Mouse (Mus musculus): ENCODE data around the gene Shank2. TPM values are rescaled to one million over a fixed set of nuclear protein-coding genes. Genes with fewer than 3 reads are reported as not detected.

The Shank2 gene
- polyA plus RNA-seq, 1 experiment from 2014 or later: 9.1 TPM

DNA sequence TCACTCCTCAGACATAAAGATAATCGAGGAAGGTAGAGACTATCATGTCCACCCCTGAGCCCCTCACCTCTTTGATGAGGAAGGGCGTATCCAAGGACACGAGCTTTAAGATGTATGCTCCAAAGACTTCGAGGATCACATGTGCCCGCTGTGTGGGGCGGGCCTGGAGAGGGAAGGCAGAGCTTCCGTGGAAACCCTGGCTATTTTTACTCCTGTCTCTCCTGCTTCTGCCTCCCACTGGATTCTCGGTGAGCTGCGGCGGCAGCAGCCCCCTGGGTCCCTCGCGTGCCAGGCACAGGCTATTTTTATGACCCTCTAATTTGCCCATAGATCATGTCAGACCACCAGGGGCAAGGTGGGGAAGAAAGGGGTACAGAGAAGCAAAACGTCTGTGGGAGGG is 235.1 kb downstream of the Shank2 start:
- peaks cover 43% of the 10 kb centered on the region for H3K4me1 ChIP-seq (ENCODE audit: control insufficient read depth, insufficient read depth, low read length)
- H3K9me3 ChIP-seq (ENCODE audit: control insufficient read depth, low read length): no peaks in the 10 kb centered on the region
- 81% methylated on average over 13 of the region's 13 CpGs for WGBS
- H3K4me2 ChIP-seq (ENCODE audit: low read length): no peak overlapping the region
- DNase-seq (no peak), ATAC-seq (ENCODE audit: low FRiP score, low TSS enrichment) (no peak)
- no peaks in the 10 kb centered on the region for H3K36me3 ChIP-seq (ENCODE audit: control insufficient read depth, insufficient read depth, low read length)
- H3K27ac ChIP-seq (replicated peaks; ENCODE audit: low read depth, low read length): no peak overlapping the region
- H3K27me3 ChIP-seq (ENCODE audit: control insufficient read depth, insufficient read depth, low read length): no peaks in the 10 kb centered on the region
- no peak overlapping the region for H3K9ac ChIP-seq (replicated peaks; ENCODE audit: low read length)
- no peak overlapping the region for H3K4me3 ChIP-seq (replicated peaks; ENCODE audit: low read depth, low read length)

DNA sequence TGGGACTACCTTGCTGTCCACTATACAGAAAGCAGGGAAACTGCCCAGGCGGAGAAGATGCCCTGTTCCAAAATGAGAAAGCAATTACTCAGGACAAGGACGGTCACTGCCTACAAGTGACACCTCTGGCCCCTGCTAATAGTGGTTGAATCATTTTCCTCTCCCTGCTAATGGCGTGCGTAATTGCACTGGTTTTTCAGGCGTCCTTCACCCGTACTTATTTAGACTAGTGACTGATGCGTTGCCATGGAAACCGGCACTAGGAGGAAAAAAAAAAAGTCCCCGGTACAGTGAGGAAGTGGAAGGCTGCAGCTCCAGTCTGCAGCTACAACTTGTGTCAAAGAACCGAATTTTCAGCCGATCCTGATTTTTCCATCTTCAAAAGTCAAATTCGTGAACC is 236.7 kb downstream of the Shank2 start:
- Histone ChIP-seq H3K27me3 (ENCODE audit: control insufficient read depth, insufficient read depth, low read length) (no peaks in the 10 kb centered on the region), H3K9ac (replicated peaks; ENCODE audit: low read length) (no peak overlapping the region), H3K36me3 (ENCODE audit: control insufficient read depth, insufficient read depth, low read length) (no peaks in the 10 kb centered on the region), H3K4me3 (replicated peaks; ENCODE audit: low read depth, low read length) (peak overlapping the region; percentile 3; the same call in 1 of the 2 replicates), H3K4me2 (ENCODE audit: low read length) (peak overlapping the region; percentile 30), H3K27ac (replicated peaks; ENCODE audit: low read depth, low read length) (no peak overlapping the region), H3K4me1 (ENCODE audit: control insufficient read depth, insufficient read depth, low read length) (peaks cover 35% of the 10 kb centered on the region), H3K9me3 (ENCODE audit: control insufficient read depth, low read length) (no peaks in the 10 kb centered on the region)
- DNase-seq: peak; percentile 93
- no peak for ATAC-seq (ENCODE audit: low FRiP score, low TSS enrichment)
- WGBS: 28% methylated on average over 12 of the region's 12 CpGs

DNA sequence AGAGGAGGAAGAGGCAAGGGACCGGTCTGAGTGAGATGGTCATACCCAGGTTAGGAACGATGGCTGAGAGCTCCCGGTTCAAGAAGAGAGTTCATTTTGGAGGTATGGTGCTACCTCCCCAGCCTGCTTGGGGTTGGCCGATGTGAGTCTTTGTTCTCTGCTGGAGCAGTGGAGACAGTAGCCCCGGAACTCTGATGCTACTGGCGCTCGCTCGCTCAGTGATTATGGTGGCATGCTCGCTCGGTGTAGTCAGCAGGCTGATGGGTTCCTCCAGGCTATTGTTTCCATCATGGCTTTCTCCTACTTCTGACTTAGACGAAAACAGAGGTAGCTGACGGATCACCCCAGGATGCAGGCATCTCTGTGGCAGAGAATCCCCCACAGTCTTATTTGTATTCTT is 237.3 kb downstream of the Shank2 start:
- Histone ChIP-seq H3K27ac (replicated peaks; ENCODE audit: low read depth, low read length) (peak overlapping the region; percentile 3), H3K4me1 (ENCODE audit: control insufficient read depth, insufficient read depth, low read length) (peaks cover 35% of the 10 kb centered on the region), H3K4me3 (replicated peaks; ENCODE audit: low read depth, low read length) (peak overlapping the region; percentile 3), H3K9ac (replicated peaks; ENCODE audit: low read length) (peak overlapping the region; percentile 0), H3K36me3 (ENCODE audit: control insufficient read depth, insufficient read depth, low read length) (no peaks in the 10 kb centered on the region), H3K4me2 (ENCODE audit: low read length) (peak overlapping the region; percentile 30), H3K9me3 (ENCODE audit: control insufficient read depth, low read length) (no peaks in the 10 kb centered on the region), H3K27me3 (ENCODE audit: control insufficient read depth, insufficient read depth, low read length) (no peaks in the 10 kb centered on the region)
- DNase-seq: peak; percentile 35
- ATAC-seq (ENCODE audit: low FRiP score, low TSS enrichment): no peak
- WGBS: 39% methylated on average over 12 of the region's 12 CpGs

DNA sequence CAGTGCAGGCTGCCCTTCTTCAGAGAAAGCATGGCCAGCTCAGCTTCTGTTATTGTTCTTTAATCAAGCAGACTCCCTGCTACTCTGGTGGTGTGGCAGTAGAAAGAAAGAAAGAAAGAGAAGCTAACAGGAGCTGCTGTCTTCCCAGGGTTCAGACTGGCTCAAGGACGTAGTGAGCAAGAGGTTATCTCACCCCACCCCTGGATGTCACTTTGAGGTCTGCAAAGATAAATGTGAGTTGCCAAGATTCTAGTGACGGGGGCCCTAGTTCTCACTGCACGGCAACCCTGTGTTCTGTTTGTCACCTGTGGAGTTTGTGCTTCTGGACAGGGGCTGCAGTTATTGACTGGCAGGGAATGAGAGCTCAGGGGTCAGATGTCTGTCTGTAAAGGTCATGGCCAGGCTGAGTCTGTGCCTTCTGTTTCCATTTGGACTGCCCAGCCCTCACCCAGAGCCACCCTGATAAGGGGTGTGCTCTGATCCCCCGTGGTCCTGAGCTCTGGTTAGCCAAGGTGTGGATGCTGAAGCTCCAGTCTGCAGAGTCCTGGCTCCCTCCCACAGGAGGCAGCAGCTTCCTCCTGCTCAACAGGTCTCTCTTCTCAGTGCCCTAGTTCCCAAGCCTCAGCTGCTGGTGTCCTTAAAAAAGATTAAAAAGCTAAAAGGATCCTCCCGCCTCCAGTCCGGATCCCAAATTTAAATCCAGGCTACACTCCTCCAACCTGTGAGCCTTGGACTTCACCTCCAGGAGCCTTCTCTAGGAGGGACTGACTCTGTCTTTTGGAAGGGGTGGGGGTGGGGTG is 238.0 kb downstream of the Shank2 start:
- Histone ChIP-seq H3K27ac (replicated peaks; ENCODE audit: low read depth, low read length) (peak overlapping the region; percentile 3), H3K4me3 (replicated peaks; ENCODE audit: low read depth, low read length) (peak overlapping the region; percentile 3), H3K9ac (replicated peaks; ENCODE audit: low read length) (peak overlapping the region; percentile 0), H3K4me1 (ENCODE audit: control insufficient read depth, insufficient read depth, low read length) (peaks cover 35% of the 10 kb centered on the region), H3K27me3 (ENCODE audit: control insufficient read depth, insufficient read depth, low read length) (no peaks in the 10 kb centered on the region), H3K9me3 (ENCODE audit: control insufficient read depth, low read length) (no peaks in the 10 kb centered on the region), H3K36me3 (ENCODE audit: control insufficient read depth, insufficient read depth, low read length) (no peaks in the 10 kb centered on the region), H3K4me2 (ENCODE audit: low read length) (peak overlapping the region; percentile 30)
- WGBS: 39% methylated on average over 6 of the region's 6 CpGs
- ATAC-seq (ENCODE audit: low FRiP score, low TSS enrichment) (no peak), DNase-seq (no peak)

DNA sequence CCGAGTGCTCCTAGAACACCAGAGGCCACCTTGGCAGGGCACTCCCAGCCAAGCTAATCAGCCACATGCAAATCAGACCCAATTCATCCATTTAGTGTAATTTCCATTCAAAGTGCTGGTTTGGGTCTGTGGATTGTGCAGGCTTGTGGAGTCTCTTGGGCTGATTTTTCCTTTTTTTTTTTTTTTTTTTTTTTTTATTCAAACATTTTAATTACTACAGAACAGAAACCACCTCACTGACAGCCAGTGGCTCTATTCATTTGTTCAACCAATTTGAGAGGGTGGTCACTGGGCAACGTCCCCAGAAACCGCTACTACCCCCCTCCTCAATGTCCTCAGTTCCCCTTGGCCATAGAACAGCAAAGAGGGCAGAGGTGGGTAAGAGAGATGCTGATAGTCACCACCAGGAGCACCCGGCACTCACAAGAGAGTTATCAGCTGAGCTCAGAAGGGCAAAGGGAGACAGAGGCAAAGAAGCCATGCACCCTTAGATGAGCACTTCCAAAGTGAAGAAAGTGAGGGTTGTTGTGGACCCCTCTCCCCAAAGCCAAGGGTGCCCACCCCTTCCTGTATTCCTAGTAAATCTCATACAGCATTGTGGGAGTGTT is 239.1 kb downstream of the Shank2 start:
- Histone ChIP-seq H3K27me3 (ENCODE audit: control insufficient read depth, insufficient read depth, low read length) (no peaks in the 10 kb centered on the region), H3K9me3 (ENCODE audit: control insufficient read depth, low read length) (no peaks in the 10 kb centered on the region), H3K27ac (replicated peaks; ENCODE audit: low read depth, low read length) (no peak overlapping the region), H3K9ac (replicated peaks; ENCODE audit: low read length) (no peak overlapping the region), H3K4me2 (ENCODE audit: low read length) (peak overlapping the region; percentile 30; the same call in 1 of the 2 replicates), H3K36me3 (ENCODE audit: control insufficient read depth, insufficient read depth, low read length) (no peaks in the 10 kb centered on the region), H3K4me3 (replicated peaks; ENCODE audit: low read depth, low read length) (no peak overlapping the region), H3K4me1 (ENCODE audit: control insufficient read depth, insufficient read depth, low read length) (peaks cover 35% of the 10 kb centered on the region)
- ATAC-seq (ENCODE audit: low FRiP score, low TSS enrichment): no peak
- 70% methylated on average over 4 of the region's 4 CpGs for WGBS
- no peak for DNase-seq

DNA sequence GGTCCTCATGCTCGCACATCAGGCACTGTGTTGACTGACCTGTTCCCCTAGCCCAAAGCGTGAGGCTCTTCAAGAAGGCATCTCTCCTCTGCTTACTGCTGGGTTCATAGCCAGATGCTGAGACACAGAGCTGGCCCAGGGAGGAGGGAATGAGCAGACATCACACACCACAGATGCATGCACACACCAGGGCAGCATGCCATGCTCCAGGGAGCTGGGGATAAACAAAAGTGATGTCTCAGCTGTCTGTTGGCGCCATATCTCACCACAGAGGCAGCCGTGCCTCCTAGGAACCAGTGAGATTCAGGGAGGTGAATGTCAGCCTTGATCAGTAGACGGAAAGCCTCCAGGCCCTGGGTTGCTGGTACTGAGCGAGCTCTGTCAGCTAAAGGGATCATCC is 242.5 kb downstream of the Shank2 start:
- no peak for DNase-seq
- Histone ChIP-seq H3K9me3 (ENCODE audit: control insufficient read depth, low read length) (no peaks in the 10 kb centered on the region), H3K27me3 (ENCODE audit: control insufficient read depth, insufficient read depth, low read length) (no peaks in the 10 kb centered on the region), H3K4me3 (replicated peaks; ENCODE audit: low read depth, low read length) (no peak overlapping the region), H3K9ac (replicated peaks; ENCODE audit: low read length) (no peak overlapping the region), H3K36me3 (ENCODE audit: control insufficient read depth, insufficient read depth, low read length) (no peaks in the 10 kb centered on the region), H3K4me1 (ENCODE audit: control insufficient read depth, insufficient read depth, low read length) (peaks cover 19% of the 10 kb centered on the region), H3K27ac (replicated peaks; ENCODE audit: low read depth, low read length) (no peak overlapping the region), H3K4me2 (ENCODE audit: low read length) (no peak overlapping the region)
- no peak for ATAC-seq (ENCODE audit: low FRiP score, low TSS enrichment)
- 76% methylated on average over 6 of the region's 6 CpGs for WGBS

DNA sequence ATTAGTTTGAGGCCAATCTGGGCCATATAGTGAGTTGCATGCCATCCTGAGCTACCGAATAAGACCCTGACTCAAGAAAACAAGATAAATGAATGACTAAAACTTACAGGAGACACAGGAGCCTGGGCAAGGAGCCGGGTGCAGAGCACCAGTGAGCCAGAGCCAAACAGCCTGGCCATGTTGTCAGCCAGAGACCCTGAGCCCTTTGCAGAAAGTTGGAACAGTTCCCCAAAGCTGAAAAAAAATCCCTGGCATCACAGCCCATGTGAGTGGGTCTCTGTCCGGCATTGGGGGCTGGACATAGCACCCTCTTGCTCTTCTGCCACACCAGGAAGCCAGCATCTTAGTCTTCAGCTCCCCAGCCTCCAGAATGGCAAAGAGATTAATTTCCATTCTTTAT is 244.5 kb downstream of the Shank2 start:
- DNase-seq (no peak), ATAC-seq (ENCODE audit: low FRiP score, low TSS enrichment) (no peak)
- Histone ChIP-seq H3K4me2 (ENCODE audit: low read length) (no peak overlapping the region), H3K4me1 (ENCODE audit: control insufficient read depth, insufficient read depth, low read length) (no peaks in the 10 kb centered on the region), H3K27ac (replicated peaks; ENCODE audit: low read depth, low read length) (no peak overlapping the region), H3K9ac (replicated peaks; ENCODE audit: low read length) (no peak overlapping the region), H3K9me3 (ENCODE audit: control insufficient read depth, low read length) (no peaks in the 10 kb centered on the region), H3K36me3 (ENCODE audit: control insufficient read depth, insufficient read depth, low read length) (no peaks in the 10 kb centered on the region), H3K27me3 (ENCODE audit: control insufficient read depth, insufficient read depth, low read length) (no peaks in the 10 kb centered on the region), H3K4me3 (replicated peaks; ENCODE audit: low read depth, low read length) (no peak overlapping the region)
- WGBS: 76% methylated on average over 3 of the region's 3 CpGs

DNA sequence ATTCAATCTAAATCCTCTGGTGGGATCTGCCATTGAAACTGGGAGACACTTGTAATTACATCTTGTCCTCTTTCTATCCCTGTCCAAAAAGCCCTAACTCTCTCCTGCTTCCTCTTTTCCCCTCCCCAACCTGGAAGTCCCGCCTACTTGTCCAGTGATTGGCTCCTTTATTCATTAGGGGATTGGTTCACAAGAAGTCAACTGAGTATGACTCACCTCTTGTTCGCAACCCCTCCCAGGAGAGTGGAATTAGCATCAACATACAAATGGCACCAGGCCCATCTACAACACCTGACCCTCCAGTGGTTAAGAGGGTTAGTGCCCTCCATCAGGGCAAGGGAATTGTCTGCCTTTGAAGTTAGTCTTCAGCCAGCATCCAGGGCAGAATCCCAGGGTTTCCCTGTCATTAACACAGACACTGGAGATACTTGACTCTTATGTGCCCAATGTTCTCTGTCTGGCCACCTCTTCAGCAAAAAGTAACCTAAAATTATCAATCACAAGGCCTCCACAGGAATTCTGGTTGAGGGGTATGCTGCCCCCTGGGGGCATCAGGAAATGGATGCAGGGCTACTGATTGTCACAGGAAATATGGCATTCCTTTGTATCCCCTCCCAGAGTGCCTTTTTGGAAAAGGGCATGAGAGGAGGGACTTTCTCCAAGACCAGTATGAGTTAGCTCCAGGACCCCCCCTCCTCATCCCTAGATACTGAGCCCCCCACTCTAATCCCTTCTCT is 247.1 kb downstream of the Shank2 start:
- 56% methylated on average over 2 of the region's 2 CpGs for WGBS
- Histone ChIP-seq H3K4me1 (ENCODE audit: control insufficient read depth, insufficient read depth, low read length) (no peaks in the 10 kb centered on the region), H3K36me3 (ENCODE audit: control insufficient read depth, insufficient read depth, low read length) (no peaks in the 10 kb centered on the region)

More for the DNA sequence above, 247.1 kb downstream of the Shank2 start:
- Histone ChIP-seq H3K27me3 (ENCODE audit: control insufficient read depth, insufficient read depth, low read length) (no peaks in the 10 kb centered on the region), H3K9me3 (ENCODE audit: control insufficient read depth, low read length) (no peaks in the 10 kb centered on the region), H3K9ac (replicated peaks; ENCODE audit: low read length) (no peak overlapping the region), H3K4me3 (replicated peaks; ENCODE audit: low read depth, low read length) (no peak overlapping the region), H3K4me2 (ENCODE audit: low read length) (no peak overlapping the region), H3K27ac (replicated peaks; ENCODE audit: low read depth, low read length) (no peak overlapping the region)
- DNase-seq: no peak
- no peak for ATAC-seq (ENCODE audit: low FRiP score, low TSS enrichment)

Measured in midbrain, embryonic 14.5 days (tissue).